Mouse (Mus musculus) megakaryocyte progenitor cell, adult 5-6 weeks (primary cell): ENCODE measurements at regions not wholly inside any gene's neighbourhood (a gene's known extent, or its start where the extent isn't known, plus 50 kb on each side); places are given as distances from the start of the nearest gene placed in this dataset.

ENCODE experiments used
- ATAC-seq: replicated peaks from 2 replicates; pipeline ENCODE4 v1.8.0; 2016; ENCODE audit warnings: mild to moderate bottlenecking, moderate TSS enrichment, inconsistent platforms; ENCODE audit not compliant: poor library complexity

DNA sequence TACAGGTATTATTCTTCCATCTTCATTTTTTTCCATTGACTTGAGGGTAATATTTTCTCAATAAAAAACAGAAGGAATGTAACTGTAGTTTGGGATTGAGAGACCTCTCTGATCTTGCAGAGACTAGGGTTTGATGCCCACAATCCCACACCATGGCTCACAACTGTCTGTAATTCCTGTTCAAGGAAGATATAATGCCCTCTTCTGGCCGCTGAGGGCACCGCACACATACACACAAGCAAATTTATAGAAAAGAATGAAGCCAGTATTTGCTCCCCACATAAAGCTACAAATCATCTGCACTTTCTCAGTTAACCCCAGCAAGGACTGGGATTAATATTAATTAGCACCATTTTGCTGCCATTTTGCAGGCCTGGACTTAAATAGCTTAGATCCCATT lies 215.6 kb downstream of the Abcc12 start:
- 0 out of 2 replicates have a peak, but pooled peaks have one; percentile 48 for ATAC-seq

DNA sequence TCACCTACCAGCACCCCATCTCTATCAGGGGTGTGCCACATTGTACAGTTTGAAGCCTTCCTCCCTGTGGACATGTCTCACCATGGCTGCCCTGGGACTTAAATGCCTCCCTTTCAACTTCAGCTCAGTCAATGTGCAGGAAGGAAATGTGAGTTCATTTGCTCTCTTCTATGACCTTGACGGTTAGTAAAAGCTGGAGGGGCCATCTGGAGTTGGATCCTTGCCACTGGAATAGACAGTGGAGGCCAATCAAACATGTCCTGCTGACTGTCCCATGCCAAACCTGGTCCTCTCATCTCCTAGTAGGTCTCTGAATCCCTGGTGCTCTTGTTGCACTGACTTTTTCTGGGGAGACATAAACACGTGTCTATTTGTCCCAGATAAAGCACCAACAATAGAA lies 220.2 kb downstream of the Abcc12 start:
- ATAC-seq, result no peak

DNA sequence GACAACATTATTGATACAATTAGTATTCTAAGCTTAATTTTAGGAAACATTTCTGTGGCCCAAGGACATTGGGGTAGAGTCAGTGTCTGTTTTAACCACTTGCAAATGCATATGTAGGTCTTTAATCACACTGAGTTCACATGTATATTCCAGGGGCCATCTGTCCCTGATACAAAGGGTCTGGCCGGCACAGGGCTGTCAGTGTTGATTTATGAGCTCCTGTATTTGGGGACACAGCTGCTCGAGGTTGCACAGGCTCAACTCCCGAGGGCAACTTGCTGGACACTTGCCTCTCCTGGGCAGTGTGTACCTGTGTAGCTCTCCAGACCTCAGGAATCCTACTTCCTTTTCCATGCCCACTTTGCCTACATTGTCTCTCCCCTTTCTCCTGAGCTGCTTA lies 221.0 kb downstream of the Abcc12 start:
- no peak for ATAC-seq

DNA sequence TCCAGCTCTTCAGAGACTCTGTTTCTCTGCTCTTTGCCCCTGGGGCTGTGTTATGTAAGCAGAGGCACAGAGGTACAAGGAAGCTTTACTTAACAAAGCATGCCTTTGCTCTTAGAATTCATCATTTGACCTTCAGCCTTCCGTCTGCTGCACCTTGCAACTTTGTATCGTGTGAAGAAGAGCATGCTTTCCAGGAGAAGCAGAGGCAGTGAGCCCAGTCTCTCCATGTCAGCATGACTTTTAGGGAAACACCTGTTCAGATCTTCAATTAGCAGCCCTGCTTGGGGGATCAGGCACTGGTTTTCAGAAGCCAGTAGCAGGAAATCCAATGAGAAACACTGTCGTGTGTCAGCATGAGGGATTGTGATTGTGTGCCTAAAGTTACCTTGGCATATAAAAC lies 226.7 kb downstream of the Abcc12 start:
- no peak for ATAC-seq

DNA sequence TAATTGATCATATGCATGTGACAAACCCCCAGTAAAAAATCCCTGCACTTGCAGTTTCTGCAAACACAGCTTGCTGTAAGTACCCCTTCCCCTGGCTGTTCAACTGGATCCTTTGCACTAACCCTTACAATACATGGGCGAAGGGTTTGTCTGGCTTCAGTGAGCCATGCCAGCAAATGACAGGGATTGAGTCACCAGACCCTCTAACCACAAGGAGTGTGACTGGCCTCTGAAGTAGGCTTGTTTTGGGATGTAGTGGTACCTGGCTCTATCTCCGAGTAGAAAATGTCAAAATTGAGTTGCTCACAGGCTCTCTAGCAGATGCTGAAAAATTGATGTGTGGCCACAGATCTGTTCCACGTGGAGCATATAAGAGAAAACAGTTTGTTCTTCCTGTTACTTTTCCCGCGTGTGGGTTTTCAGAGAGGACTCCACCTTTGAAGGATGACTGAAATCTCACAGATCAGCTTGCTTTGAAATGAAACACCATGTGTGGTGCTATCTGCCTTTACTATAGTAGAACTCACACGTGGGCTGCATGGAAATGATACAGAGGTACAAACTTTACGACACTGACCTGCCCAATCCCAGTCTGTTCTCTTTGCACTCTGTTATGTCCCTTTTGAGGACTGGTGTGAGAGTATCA lies 228.8 kb downstream of the Abcc12 start:
- no peak for ATAC-seq

DNA sequence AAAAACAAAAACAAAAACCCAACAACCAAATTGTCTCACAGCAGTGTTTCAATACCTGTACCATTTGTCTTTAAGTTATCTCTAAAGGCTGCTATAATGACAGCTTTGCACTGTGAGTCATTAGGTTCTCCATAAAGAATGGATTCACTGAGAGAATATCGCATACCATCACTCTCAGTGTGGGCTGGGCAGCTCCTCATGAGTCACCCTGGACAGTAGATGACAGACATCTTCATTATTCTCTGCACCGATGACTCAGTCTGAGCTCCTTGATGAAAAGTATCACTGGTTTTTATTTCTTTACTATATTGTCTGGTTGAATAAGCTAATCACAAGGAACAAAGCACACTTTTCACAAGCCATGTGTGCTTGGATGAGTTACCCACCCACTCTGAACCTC lies 230.4 kb downstream of the Abcc12 start:
- no peak for ATAC-seq

DNA sequence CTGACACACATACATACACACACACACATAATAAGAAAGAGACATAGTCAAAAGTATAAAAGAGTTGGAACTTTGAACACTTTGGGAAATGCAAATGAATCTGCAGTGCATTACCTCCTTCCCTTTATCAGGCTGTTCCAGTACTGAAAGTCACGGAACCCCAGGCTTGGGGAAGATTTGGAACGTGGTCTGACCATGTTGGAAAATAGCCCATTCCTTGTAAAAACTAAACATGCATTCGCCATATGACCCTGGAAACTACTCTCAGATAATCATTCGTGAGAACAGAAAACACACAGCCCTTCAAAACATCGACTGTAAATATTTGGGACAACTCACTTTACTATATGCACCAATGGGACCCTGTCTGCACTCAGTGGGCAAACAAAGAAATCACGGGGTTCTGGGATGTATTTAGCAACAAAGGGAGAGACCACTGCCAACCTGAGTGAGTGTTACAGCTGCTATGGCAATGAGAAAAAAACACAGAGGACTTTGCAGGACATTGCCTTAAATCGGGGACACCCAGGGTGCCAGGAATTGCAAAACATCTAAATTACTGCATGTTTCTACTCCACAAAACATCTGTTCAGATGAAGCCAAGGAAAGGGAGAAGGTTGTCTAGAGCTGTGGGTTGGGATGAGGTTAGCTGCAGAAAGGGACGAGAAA lies 238.3 kb downstream of the Abcc12 start:
- ATAC-seq, result no peak

DNA sequence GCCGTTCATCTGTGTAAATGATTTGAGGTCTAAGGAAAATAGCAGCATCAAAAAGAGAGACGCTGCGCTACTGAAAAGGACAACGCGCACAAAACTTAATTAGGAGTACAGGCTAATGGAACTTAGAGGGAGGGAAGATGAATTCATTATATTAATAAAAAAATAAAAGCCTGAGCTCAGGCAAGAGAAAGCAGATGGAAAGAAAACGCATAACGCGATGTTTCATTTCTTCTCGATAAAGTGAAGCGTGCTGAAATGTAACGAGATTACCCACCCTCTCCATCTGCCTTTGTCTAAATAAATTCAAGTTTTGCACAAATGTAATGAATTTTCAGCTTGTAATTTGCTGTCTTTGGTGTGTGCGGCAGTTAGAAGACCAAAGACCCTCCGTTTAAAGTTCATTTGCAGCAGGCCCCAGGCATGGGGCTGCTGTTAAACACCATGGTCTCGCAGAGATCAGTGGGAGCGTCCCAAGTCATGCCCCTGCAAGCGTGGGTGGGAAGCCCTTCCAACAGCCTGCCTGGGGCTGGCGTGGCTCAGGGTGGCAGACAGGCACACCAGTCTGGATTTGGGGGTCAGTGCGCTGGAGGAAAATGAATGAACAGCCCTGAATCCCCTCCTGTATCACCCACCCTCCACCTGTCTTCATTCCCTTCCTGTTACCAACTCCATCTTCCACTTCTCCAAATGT lies 241.8 kb downstream of the Abcc12 start:
- ATAC-seq, result no peak

DNA sequence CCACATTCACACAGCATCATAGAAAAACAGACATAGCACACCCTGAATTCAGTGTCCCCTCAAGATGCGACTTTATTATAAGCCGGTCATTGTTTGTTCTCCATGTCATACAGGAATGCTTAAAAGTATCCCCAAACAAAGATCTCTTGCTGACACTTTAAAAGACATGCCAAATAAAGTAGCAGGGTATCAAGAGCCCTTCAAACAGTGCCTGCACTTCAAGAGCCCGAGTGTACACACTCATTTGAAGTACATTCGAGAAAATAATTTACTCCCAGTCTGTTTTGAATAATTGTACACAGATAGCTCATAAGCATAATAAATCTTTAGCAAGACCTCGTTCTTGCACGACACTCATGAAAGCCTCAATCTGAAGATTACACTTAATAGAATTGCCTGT lies 249.1 kb downstream of the Abcc12 start:
- ATAC-seq, result no peak

DNA sequence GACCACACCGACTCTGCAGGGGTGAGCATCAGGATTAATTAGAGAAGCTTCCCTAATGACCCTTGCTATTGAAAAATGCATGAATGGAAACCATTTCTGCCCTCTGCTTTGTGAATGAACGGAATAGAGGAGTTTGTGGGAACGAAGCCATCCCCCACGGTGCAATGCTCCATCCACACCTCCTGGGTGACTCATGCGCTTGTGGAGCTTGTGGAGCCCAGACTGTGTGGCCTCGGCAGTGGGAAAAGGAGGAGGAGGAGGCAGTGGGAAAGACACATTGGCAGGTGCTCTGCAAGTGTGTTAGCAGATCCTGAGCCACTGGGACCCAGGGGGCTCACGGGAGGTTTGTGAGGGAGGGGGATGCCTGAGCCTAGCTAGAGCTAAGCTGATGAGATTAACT lies 251.9 kb downstream of the Abcc12 start:
- no peak for ATAC-seq

DNA sequence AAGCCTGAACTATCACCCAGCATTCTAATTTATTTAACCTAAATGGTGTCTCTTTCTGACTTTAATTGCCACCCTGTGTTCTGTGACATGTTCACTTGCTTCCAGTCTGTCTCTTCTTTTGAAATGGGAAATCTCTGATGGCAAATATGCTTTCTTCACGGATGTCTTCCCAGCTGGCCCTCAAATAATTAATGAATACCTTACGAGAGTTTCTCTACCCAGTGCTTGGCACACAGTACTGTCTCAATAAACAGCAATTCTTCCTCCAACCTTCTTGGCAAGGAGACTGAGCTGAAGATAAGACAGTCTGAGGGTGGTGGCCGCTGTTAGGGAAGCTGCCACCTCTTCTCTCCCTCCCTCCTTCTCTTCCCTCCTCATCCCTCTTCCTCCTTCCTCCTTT lies 252.5 kb downstream of the Abcc12 start:
- ATAC-seq, result no peak

DNA sequence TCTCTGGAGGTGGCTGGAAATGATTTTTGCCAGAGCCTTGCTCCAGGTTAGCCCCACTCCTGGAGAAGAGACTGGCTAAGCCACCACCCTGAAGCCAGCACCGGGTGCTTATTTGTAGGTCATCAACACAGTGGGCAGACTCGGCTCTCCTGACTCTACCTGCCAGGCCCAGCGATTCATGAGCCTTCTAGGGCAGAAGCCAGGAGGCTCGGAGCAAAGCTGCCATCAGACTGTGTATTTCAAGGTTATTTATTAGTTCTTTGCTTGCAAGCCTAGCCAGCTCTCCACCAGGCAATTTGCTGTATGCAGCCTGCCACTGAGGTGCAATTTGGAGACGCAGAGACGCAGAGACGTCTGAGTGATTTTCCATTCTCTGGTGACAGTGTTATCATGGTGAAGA lies 255.4 kb downstream of the Abcc12 start:
- no peak for ATAC-seq

DNA sequence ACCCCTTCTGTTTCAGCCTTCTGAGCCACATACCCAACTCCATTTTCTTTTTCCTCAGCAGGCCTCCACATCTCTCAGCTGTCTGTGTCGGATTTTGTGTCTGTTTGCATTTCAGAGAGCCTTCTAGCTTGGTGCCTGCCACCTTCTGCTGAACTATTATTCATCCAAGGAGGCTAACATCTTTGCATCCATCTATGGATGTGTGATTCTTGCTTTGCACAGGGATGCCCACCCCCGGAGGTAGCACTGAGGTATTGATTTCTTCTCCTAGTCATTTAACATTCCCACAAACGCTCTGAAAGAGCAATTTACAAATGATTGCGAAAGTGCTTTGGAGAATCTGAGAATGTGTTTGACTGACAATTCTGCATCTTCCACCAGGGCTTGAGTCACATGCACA lies 255.9 kb downstream of the Abcc12 start:
- no peak for ATAC-seq

DNA sequence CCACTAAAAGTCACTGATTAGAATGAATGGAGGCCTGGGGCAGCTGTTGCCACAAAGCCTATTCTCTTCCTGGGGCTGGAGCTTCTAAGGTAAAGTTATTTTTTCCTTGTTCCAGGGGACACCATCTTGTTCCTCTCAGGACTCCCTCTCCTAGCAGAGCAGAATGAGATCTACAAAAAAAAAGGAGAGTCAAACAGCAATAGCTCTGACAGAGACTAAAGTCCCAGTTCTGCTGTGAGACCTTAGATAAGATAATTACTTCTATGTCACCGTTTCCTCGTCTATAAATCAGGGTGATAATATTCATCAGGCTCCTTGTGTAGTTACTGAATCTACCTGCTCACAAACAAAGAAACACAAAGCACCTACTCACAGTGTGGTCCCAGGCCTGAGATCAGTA lies 256.7 kb downstream of the Abcc12 start:
- no peak for ATAC-seq

DNA sequence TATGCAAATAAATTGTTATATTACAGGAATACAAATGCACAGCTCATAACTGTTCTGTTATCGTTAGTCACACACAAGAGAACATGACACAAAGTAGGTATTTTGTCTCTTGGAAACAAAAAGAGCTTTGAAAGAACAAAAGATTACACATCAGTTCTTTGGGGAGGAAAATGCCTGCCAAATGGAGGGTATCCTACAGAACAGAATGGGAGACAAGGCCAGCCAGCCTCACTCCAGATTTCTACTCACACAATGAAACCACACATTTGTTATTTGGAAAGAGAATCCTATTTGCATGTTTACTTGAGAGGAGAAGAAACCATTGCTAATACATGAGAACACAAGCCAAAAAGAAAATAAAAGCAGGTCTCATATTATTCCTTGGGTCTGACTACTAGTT lies 258.0 kb downstream of the Abcc12 start:
- ATAC-seq, result no peak

DNA sequence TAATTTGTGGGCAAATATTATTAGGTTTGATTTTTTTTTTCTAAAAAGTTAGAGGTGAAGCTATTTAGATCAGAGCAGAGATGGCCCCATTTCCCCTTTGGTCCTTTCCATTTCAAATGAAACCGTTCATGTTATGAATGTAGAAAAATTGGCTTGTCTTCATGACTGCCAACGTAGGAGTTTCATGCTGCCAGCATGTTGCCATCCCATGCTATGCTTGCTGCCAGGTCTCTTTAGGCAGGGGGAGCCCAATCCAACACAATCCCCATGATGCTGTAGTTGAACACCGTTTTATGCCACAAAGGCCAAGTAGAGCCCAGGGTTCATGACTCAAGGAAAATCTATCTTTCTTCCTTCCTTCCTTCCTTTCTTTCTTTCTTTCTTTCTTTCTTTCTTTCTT lies 259.5 kb downstream of the Abcc12 start:
- ATAC-seq, result no peak

DNA sequence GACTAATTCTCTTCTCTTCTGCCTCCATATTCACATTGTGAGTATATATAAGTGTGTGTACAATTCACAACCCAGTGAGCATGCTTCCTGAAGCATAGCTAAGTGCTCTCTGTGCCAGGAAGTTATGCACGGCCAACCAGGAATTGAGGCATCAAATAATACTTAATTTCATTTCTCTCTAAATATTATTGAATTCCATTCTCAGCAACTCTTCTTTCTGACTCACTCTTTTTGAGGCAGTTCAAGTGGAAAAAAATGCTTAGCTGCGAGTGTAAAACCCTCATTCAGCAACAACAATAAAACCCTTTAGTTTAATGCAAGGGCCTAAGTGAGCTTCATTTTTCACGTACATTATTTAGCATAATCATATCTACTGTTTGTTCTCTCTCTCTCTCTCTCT lies 262.0 kb downstream of the Abcc12 start:
- ATAC-seq, result no peak

DNA sequence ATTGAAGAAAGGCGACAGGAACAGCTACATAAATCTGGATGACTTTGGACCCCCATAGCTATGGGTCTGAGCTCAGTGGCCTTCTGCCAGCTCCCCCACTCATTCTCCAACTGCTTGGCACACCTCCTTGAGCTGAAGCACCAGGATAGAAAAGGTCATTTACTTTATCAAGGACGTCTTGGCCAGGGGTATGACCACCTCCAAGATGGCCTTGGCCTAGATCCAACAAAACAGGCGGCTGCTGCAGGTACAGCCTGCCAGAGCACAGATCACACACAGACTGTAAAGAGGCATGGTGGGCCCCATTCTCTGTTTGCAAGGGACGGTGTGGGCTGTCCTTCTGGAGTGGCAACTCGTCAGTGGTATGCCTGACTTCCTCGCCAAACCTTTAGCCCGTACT lies 264.2 kb downstream of the Abcc12 start:
- ATAC-seq, result no peak

DNA sequence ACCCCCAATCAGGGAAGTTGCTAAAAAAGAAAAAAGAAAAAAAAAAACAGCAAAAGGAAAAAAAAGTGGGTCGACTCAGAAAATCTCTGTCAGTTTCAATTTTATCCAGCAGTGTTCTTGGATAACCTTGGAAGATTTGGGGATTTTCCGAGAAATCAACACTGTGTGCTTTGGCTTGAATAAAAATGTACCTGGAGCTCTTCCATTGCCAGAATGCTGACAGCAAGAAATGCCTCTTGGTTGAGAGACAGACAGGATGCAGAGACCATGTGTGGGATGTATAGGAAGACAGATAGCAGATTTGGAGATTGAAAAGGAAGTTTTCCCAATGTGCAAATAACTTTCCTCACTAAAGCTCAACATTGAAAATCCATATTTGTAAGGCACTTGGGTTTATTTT lies 271.0 kb downstream of the Abcc12 start:
- ATAC-seq, result no peak

DNA sequence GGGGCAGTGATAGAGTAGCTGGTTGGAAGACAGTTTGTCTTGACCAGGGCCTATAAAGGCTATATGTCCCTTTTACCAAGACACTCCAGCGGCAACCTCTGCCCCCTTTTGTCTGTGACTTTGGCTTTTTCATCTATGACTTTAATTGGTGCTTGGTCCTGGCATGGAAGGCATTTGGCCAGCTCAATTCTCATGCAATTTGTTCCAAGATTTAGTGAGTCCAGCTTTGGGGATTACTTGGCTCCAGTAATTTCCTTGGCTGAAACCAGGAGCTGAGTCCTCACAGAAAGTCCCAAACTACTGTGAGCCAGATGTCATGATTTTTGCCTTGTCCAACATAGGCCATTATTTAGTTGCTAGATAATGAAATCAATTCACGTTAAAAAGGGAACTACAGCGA lies 273.1 kb downstream of the Abcc12 start:
- no peak for ATAC-seq

DNA sequence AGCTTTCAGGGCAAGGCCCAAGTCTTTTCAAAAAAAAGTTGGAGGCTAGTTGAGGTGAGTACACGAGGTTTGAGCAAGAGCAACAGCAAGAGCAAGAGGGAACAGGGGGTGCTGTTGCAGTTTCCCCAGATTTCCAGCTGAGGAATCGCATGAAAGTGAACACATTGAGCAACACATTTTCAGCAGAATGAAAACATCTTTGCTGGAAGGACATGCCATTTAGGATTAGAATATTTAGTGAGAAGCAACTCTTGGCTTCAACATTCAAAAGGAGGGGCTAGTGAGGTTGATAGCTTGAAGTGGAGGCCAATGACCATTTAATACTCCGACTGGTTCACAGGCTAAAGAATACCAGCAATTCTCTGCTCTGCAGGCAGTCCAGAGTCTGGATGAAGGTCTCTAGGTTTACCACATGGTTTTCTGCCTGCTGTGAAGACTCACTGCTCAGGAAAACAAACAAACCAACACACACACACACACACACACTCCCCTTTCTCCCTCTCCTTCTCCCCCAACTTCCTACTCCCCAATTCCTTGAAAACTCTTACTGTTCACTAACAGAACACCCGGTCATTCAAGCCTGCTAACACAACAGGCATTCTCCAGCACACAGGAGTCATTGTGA lies 278.5 kb downstream of the Abcc12 start:
- ATAC-seq, result no peak
